Mouse (Mus musculus) CH12.LX (cell line): Measurements from ENCODE around the gene Doxl2.

Source experiments
- CTCF ChIP-seq, 2 experiments: IDR thresholded peaks in 1 of 2; conservative IDR thresholded peaks in 1 of 2; 2 replicates each; pipeline ENCODE4 v1.5.1; 2011 to 2012; ENCODE audit warnings: low read depth in 2 of 2, low read length in 2 of 2, improper control_type of control experiment in 1 of 2, inconsistent platforms in 1 of 2, mild to moderate bottlenecking in 1 of 2, moderate library complexity in 1 of 2
- E2F4 ChIP-seq: IDR thresholded peaks from 2 replicates; pipeline ENCODE4 v1.6.1; 2011; ENCODE audit warnings: low read depth, low read length, improper control_type of control experiment; ENCODE audit not compliant: insufficient replicate concordance
- EP300 ChIP-seq: IDR thresholded peaks from 2 replicates; pipeline ENCODE4 v1.6.1; 2011; ENCODE audit warnings: low read length, improper control_type of control experiment
- GABPA ChIP-seq: IDR thresholded peaks from 2 replicates; pipeline ENCODE4 v1.6.1; 2012; ENCODE audit warnings: low read depth, low read length, improper control_type of control experiment, inconsistent platforms; ENCODE audit not compliant: insufficient replicate concordance
- HCFC1 ChIP-seq: IDR thresholded peaks from 2 replicates; pipeline ENCODE4 v1.6.1; 2012; ENCODE audit warnings: low read depth, mild to moderate bottlenecking, inconsistent platforms, low read length, improper control_type of control experiment
- JUND ChIP-seq: conservative IDR thresholded peaks from 2 replicates; pipeline ENCODE4 v1.6.1; 2011; ENCODE audit warnings: low read depth, low read length, improper control_type of control experiment
- MAFK ChIP-seq: IDR thresholded peaks from 2 replicates; pipeline ENCODE4 v1.6.1; 2011; ENCODE audit warnings: low read length, improper control_type of control experiment; ENCODE audit not compliant: insufficient replicate concordance
- MAZ ChIP-seq: IDR thresholded peaks from 2 replicates; pipeline ENCODE4 v1.6.1; 2012; ENCODE audit warnings: low read depth, mild to moderate bottlenecking, inconsistent platforms, low read length, improper control_type of control experiment, moderate library complexity
- NRF1 ChIP-seq: IDR thresholded peaks from 2 replicates; pipeline ENCODE4 v1.6.1; 2014; ENCODE audit warnings: low read depth, mild to moderate bottlenecking, inconsistent platforms, low read length, improper control_type of control experiment, moderate library complexity
- POLR2A ChIP-seq: IDR thresholded peaks from 2 replicates; pipeline ENCODE4 v1.6.1; 2011; ENCODE audit warnings: low read depth, mild to moderate bottlenecking, improper control_type of control experiment, low read length
- RCOR1 ChIP-seq: conservative IDR thresholded peaks from 2 replicates; pipeline ENCODE4 v1.6.1; 2012; ENCODE audit warnings: low read depth, mild to moderate bottlenecking, inconsistent platforms, low read length, improper control_type of control experiment
- SMC3 ChIP-seq: IDR thresholded peaks from 2 replicates; pipeline ENCODE4 v1.6.1; 2011; ENCODE audit warnings: low read depth, low read length, improper control_type of control experiment
- UBTF ChIP-seq: IDR thresholded peaks from 2 replicates; pipeline ENCODE4 v1.6.1; 2012; ENCODE audit warnings: low read depth, mild to moderate bottlenecking, inconsistent platforms, low read length, improper control_type of control experiment, moderate library complexity
- ZNF384 ChIP-seq: IDR thresholded peaks from 2 replicates; pipeline ENCODE4 v1.6.1; 2012; ENCODE audit warnings: low read depth, low read length, improper control_type of control experiment, inconsistent platforms

DNA sequence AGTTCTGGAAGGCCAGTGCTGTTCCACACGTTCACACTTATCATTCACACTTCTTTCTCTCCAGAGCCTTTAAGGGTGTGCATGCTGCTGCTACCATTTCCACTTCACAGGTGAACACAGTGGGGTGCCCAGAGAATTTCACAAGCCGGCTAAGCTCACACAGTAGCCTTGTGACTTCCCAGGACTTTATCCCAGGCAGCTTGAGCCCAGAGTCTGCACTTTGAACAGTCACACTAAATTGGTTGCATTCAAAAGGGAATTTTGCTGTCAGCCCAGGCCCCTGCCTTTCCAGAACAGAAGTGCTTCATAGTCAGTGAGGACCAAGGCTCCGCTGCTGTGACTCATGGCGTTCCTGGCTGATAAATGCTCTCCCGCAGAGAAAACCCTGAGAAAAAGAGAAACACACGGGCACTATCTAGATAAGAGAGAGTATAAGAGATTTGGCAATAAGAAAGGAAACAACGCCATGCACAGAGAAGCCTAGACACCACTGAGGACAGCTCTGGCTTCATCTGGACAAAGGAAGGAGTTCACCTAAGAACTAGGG lies 11.8 kb downstream of the Doxl2 start, which contains the start of gene Svs1:
- TF ChIP-seq UBTF (no peak), E2F4 (no peak), CTCF (conservative IDR thresholded peaks at IDR 0.05 in 1 of 2, IDR thresholded peaks at IDR 0.05 in 1 of 2; ENCODE audit: low read depth in 2 of 2, low read length in 2 of 2) (no peak), ZNF384 (no peak), MAFK (no peak), POLR2A (no peak), GABPA (no peak), RCOR1 (no peak), SMC3 (no peak), EP300 (no peak), MAZ (no peak), JUND (no peak), NRF1 (no peak), HCFC1 (no peak)
